Mouse (Mus musculus) embryonic fibroblast, embryonic 13.5 days (primary cell): ENCODE data around the gene Znhit1.

Source experiments
- CTCF ChIP-seq: IDR thresholded peaks from 2 replicates; pipeline ENCODE4 v1.5.1; 2011; ENCODE audit warnings: mild to moderate bottlenecking, control low read depth, low read length, moderate library complexity, borderline replicate concordance; ENCODE audit not compliant: insufficient read depth
- POLR2A ChIP-seq: IDR thresholded peaks from 2 replicates; pipeline ENCODE4 v1.6.1; 2011; ENCODE audit warnings: low read depth, mild to moderate bottlenecking, control low read depth, low read length, moderate library complexity

DNA sequence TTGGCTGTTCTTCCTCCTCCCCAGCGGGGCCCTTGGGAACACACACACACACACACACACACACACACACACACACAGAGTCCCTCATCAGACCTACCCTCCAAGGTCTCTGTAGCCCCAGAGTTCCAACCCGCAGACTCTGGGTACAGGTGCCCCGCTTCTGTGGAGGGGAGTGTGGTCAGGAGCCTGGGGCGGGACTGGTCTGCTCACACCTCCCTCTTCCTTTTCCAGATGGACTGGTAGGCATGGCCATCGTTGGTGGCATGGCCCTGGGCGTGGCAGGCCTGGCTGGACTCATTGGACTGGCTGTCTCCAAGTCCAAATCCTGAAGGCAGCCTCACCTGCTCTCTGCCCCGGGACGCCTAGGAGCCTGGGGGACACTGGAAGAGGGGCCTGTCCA is 22.1 kb downstream of the Znhit1 start:
- TF ChIP-seq CTCF (no peak), POLR2A (no peak)
